ENCODE assay signal across 9 mouse cellular contexts in the genomic region with DNA sequence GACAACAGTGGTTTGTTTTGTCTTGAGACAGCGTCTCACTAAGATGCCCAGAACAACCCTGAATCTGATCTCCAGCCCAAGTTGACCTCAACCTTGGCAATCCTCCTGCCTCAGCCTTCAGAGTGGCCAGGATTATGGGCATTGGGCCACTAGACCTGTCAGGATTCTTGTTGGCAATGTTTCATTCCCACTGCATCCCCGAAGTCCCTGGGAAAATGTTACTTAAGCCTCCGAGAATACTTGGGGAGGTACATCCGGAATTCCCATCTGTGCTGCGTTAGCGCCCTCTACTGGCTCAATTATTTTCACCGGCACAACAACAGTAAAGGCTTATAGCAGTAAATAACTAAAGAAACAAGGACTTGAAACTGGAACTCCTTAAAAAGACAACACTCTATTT.
DNase-seq lines count a peak whose midpoint lies in the region; ATAC-seq and TF ChIP-seq lines count a peak whose summit lies in the region.
"Had no signal": no experiment of that assay in that cellular context is flagged by ENCODE, and none has a peak within 500 bp of the region (broad histone marks: within the 10 kb centered on the region; RNA-seq: fewer than 3 reads in every experiment).

No protein-coding gene starts in this region.

- no peaks in the 10 kb centered on the region for H3K27me3 ChIP-seq in spleen, adult 2 months (ENCODE audit: control insufficient read depth, insufficient read depth, low read length)
- H3K27me3 ChIP-seq in kidney, embryonic 14.5 days (ENCODE audit: control insufficient read depth, insufficient read depth, low read length), result 0 out of 2 replicates have a peak, but pooled peaks cover 3% of the 10 kb centered on the region
- no peaks in the 10 kb centered on the region for H3K27me3 ChIP-seq in liver, adult 2 months (ENCODE audit: control insufficient read depth, insufficient read depth, low read length)
- H3K27me3 ChIP-seq: heart, embryonic 15.5 days had no signal

- no peak for TF ChIP-seq POLR2A in spleen, adult 2 months (IDR thresholded peaks at IDR 0.05; ENCODE audit: low read depth, low read length)
- TF ChIP-seq POLR2A in liver, adult 2 months (IDR thresholded peaks at IDR 0.05; ENCODE audit: extremely low read depth, insufficient read depth, low read length), result no peak

- no peak overlapping the region for H3K27ac ChIP-seq in spleen, adult 2 months (ENCODE audit: insufficient read depth, low read length)
- no peak overlapping the region for H3K27ac ChIP-seq in kidney, embryonic 14.5 days (ENCODE audit: low read depth, low read length)
- H3K27ac ChIP-seq in liver, adult 2 months (replicated peaks; ENCODE audit: insufficient read depth, low read depth, low read length), result no peak overlapping the region
- H3K27ac ChIP-seq: heart, embryonic 15.5 days had no signal

- peak; percentile 42; the same call in 1 of the 2 replicates for ATAC-seq in kidney, embryonic 14.5 days (ENCODE audit: low FRiP score, low TSS enrichment)

- no peak overlapping the region for H3K4me3 ChIP-seq in spleen, adult 2 months (ENCODE audit: extremely low read depth, insufficient read depth, insufficient read length)
- H3K4me3 ChIP-seq in kidney, embryonic 14.5 days (ENCODE audit: low read length), result no peak overlapping the region
- no peak overlapping the region for H3K4me3 ChIP-seq in liver, adult 2 months (ENCODE audit: insufficient read depth, low read depth, low read length)
- H3K4me3 ChIP-seq: heart, embryonic 15.5 days had no signal

- no peaks in the 10 kb centered on the region for H3K4me1 ChIP-seq in spleen, adult 2 months (ENCODE audit: control insufficient read depth, insufficient read depth, insufficient read length)
- no peaks in the 10 kb centered on the region for H3K4me1 ChIP-seq in kidney, embryonic 14.5 days (ENCODE audit: control insufficient read depth, insufficient read depth, low read length)
- H3K4me1 ChIP-seq in liver, adult 2 months (ENCODE audit: control insufficient read depth, insufficient read depth, low read length), result peaks cover 2% of the 10 kb centered on the region; the same call in 1 of the 2 replicates
- H3K4me1 ChIP-seq: heart, embryonic 15.5 days had no signal

- no peaks in the 10 kb centered on the region for H3K79me2 ChIP-seq in liver, adult 2 months (ENCODE audit: control insufficient read depth, insufficient read depth, low read length)

- WGBS in spleen, adult 2 months, result 18% methylated on average over 7 of the region's 7 CpGs
- whole genome bisulfite sequencing in kidney, embryonic 14.5 days, result 17% methylated on average over 7 of the region's 7 CpGs
- WGBS in liver, adult 2 months, result 16% methylated on average over 7 of the region's 7 CpGs

- H3K9me3 ChIP-seq in kidney, embryonic 14.5 days (ENCODE audit: control insufficient read depth, low read length), result no peaks in the 10 kb centered on the region
- H3K9me3 ChIP-seq: heart, embryonic 15.5 days had no signal

- H3K36me3 ChIP-seq in spleen, adult 2 months (ENCODE audit: control insufficient read depth, insufficient read depth, low read length), result no peaks in the 10 kb centered on the region
- H3K36me3 ChIP-seq in kidney, embryonic 14.5 days (ENCODE audit: control insufficient read depth, insufficient read depth, low read length), result no peaks in the 10 kb centered on the region
- H3K36me3 ChIP-seq in liver, adult 2 months (ENCODE audit: control insufficient read depth, insufficient read depth, low read length), result no peaks in the 10 kb centered on the region
- H3K36me3 ChIP-seq: heart, embryonic 15.5 days had no signal

- DNase-seq in spleen, adult 2 months (ENCODE audit: low read depth in 1 of 2, low spot score in 2 of 2), result peak in 1 of 2 experiments; percentile 25
- no peak for DNase-seq in spleen, adult 12 weeks (ENCODE audit: low spot score)
- peak; percentile 42 for DNase-seq in cerebellum, adult 11-12 months
- peak; percentile 67 to 96 for DNase-seq in frontal cortex, adult 2 months (ENCODE audit: extremely low spot score in 1 of 2, low spot score in 1 of 2)
- peak; percentile 56 for DNase-seq in liver, adult 2 months (ENCODE audit: extremely low read depth, low read depth, low spot score)
- DNase-seq in retina, postnatal 7 days (ENCODE audit: low read depth, low spot score), result peak; percentile 62
- peak; percentile 78 for DNase-seq in urinary bladder, postnatal 14 days (ENCODE audit: low spot score)

- no peak overlapping the region for H3K9ac ChIP-seq in kidney, embryonic 14.5 days (ENCODE audit: low read depth, low read length)
- no peak overlapping the region for H3K9ac ChIP-seq in liver, adult 2 months (ENCODE audit: low read depth, low read length)
- H3K9ac ChIP-seq: heart, embryonic 15.5 days had no signal

- peak; percentile 53; the same call in 1 of the 2 replicates for TF ChIP-seq CTCF in spleen, adult 2 months (IDR thresholded peaks at IDR 0.05; ENCODE audit: extremely low read depth, insufficient read depth, insufficient read length, insufficient replicate concordance)
- peak; percentile 69 for TF ChIP-seq CTCF in liver, adult 2 months (IDR thresholded peaks at IDR 0.05; ENCODE audit: low read depth, low read length)

- no peak overlapping the region for H3K4me2 ChIP-seq in kidney, embryonic 14.5 days (replicated peaks; ENCODE audit: low read depth, low read length)
- H3K4me2 ChIP-seq: heart, embryonic 15.5 days had no signal
